Mouse (Mus musculus) heart, postnatal 0 days (tissue): ENCODE measurements at regions not wholly inside any gene's neighbourhood (a gene's known extent, or its start where the extent isn't known, plus 50 kb on each side); places are given as distances from the start of the nearest gene placed in this dataset.

Experiments
- CTCF ChIP-seq: IDR thresholded peaks from 2 replicates; pipeline ENCODE4 v1.5.1; 2016; ENCODE audit warnings: antibody characterized with exemption, control low read depth, low read depth
- EP300 ChIP-seq: IDR thresholded peaks from 2 replicates; pipeline ENCODE4 v1.6.1; 2016; ENCODE audit warnings: antibody characterized with exemption, low read depth

DNA sequence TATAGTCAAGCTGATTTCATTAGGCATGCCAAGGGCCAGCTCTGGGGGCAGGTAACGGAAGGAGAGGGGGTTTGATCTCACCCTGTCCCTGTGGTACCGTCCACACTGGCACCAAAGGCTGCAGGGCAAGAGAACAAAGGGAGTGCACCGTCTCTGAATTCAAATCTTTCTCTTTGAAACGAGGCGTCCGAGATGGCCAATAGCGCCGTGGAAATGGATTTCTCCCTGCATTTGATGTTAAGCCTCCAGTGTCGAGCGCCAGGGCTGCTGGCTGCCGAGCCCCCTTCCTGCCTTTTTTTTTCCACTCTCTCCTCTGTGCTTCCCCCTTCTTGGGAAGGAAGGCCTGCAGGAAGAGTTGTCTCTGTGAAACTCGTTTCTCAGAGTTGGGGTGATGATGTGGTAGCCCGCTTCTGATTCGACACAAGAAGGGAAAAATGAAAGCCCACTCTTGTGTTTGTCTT is 235.5 kb downstream of the 3110018I06Rik start:
- no peak for TF ChIP-seq EP300
- TF ChIP-seq CTCF, result no peak
